Mouse (Mus musculus) kidney, postnatal 36 days (tissue): ENCODE results near the gene Gm6882.
"Not testable (repeated sequence)": the region's sequence is repeated elsewhere in the genome, so short reads cannot be mapped to it uniquely, and the experiment has no call there.

Experiments used
- DNase-seq, 2 experiments: peaks; one replicate each; pipeline ENCODE4 v3.0.0; 2021 to 2022; ENCODE audit warnings: mixed read lengths in 2 of 2

Gm6882 gene

GRCm38 (mm10) chr7:21432645-21433044 is at the start of gene Gm6882:
Gene Gm6882 (minus strand): TSS chr7:21432745.
- not testable (repeated sequence) for DNase-seq
